Mouse (Mus musculus): ENCODE measurements at regions not wholly inside any gene's neighbourhood (a gene's known extent, or its start where the extent isn't known, plus 50 kb on each side); places are given as distances from the start of the nearest gene placed in this dataset.

GRCm38 (mm10) chr7:138708373-138708772 lies 137.5 kb upstream of the Ppp2r2d start:
- TF ChIP-seq CTCF (conservative IDR thresholded peaks at IDR 0.05; ENCODE audit: low read length) (no peak), POU5F1 (IDR thresholded peaks at IDR 0.05; ENCODE audit: borderline replicate concordance, low read length) (no peak), NANOG (IDR thresholded peaks at IDR 0.05; ENCODE audit: borderline replicate concordance, low read length) (no peak)
